Mouse (Mus musculus) thymus, postnatal 25 days (tissue): ENCODE measurements around the gene Mettl2.

Source experiments
- DNase-seq: peaks from one replicate; pipeline ENCODE4 v3.0.0; 2022

Mettl2 gene

GRCm38 (mm10) chr11:105153068-105153833 is 27.0 kb downstream of the Mettl2 start:
- no peak for DNase-seq

GRCm38 (mm10) chr11:105155915-105156314 is 29.7 kb downstream of the Mettl2 start:
- DNase-seq: no peak

GRCm38 (mm10) chr11:105156748-105157267 is 30.6 kb downstream of the Mettl2 start:
- no peak for DNase-seq

- DNase-seq: no peak
Measured at GRCm38 (mm10) chr11:105158047-105158446, 31.8 kb downstream of the Mettl2 start.

GRCm38 (mm10) chr11:105159673-105160360 is 33.6 kb downstream of the Mettl2 start:
- no peak for DNase-seq

GRCm38 (mm10) chr11:105161411-105161810 is 35.2 kb downstream of the Mettl2 start:
- no peak for DNase-seq

- DNase-seq: no peak
Measured at GRCm38 (mm10) chr11:105164516-105165510, 38.6 kb downstream of the Mettl2 start.

GRCm38 (mm10) chr11:105166780-105167179 is 40.6 kb downstream of the Mettl2 start:
- DNase-seq: no peak

GRCm38 (mm10) chr11:105178516-105178915 is 52.3 kb downstream of the Mettl2 start, which contains the start of gene Tlk2:
Tlk2 (plus strand) TSS chr11:105178807.
- no peak for DNase-seq

GRCm38 (mm10) chr11:105179523-105179922 is 53.3 kb downstream of the Mettl2 start:
- no peak for DNase-seq

- peak; percentile 70 for DNase-seq
Measured at GRCm38 (mm10) chr11:105180471-105181091, 54.4 kb downstream of the Mettl2 start.

GRCm38 (mm10) chr11:105181126-105181637 is 55.0 kb downstream of the Mettl2 start:
- DNase-seq: peak; percentile 96

- DNase-seq: peak; percentile 67
Measured at GRCm38 (mm10) chr11:105181689-105182460, 55.6 kb downstream of the Mettl2 start.

GRCm38 (mm10) chr11:105182461-105182855 is 56.2 kb downstream of the Mettl2 start:
- no peak for DNase-seq

- no peak for DNase-seq
Measured at GRCm38 (mm10) chr11:105184678-105185077, 58.5 kb downstream of the Mettl2 start.
